Mouse (Mus musculus): ENCODE data around the gene Syndig1.

Gene Syndig1

GRCm38 (mm10) chr2:149839666-149840065 is 10.7 kb downstream of the Syndig1 start:
- Histone ChIP-seq H3K27me3 (ENCODE audit: control insufficient read depth, insufficient read depth, low read length, poor library complexity, severe bottlenecking) (no peaks in the 10 kb centered on the region), H3K36me3 (ENCODE audit: control insufficient read depth, insufficient read depth, low read length, poor library complexity, severe bottlenecking) (no peaks in the 10 kb centered on the region)
- DNase-seq (ENCODE audit: low read depth, low spot score), result no peak

DNA sequence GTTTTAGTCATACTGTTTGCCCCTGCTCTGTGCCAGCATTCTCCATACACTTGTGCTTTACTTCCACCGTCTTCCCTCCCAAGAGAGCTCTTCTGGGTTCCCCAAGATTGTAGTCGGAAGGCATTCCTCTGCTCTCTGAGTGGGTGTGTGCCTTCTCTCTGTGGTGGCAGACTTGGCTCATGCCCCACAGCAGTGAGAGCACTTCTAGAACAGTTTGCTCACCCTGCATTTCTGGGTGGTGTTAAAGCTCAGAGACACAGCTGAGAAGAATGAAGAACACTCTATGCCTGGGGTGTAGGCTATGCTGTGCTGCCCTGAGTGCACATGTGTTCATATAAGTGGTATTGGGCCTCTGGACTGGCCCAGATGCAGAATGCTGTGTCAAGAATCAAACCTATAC is 15.6 kb downstream of the Syndig1 start:
- no peak for DNase-seq (ENCODE audit: low read depth, low spot score)
- Histone ChIP-seq H3K36me3 (ENCODE audit: control insufficient read depth, insufficient read depth, low read length, poor library complexity, severe bottlenecking) (no peaks in the 10 kb centered on the region), H3K27me3 (ENCODE audit: control insufficient read depth, insufficient read depth, low read length, poor library complexity, severe bottlenecking) (no peaks in the 10 kb centered on the region)

- no peak for DNase-seq (ENCODE audit: low read depth, low spot score)
- H3K36me3 ChIP-seq (ENCODE audit: control insufficient read depth, insufficient read depth, low read length, poor library complexity, severe bottlenecking), result no peaks in the 10 kb centered on the region
- H3K27me3 ChIP-seq (ENCODE audit: control insufficient read depth, insufficient read depth, low read length, poor library complexity, severe bottlenecking), result no peaks in the 10 kb centered on the region
Measured at GRCm38 (mm10) chr2:149848778-149849177, 19.8 kb downstream of the Syndig1 start.

DNA sequence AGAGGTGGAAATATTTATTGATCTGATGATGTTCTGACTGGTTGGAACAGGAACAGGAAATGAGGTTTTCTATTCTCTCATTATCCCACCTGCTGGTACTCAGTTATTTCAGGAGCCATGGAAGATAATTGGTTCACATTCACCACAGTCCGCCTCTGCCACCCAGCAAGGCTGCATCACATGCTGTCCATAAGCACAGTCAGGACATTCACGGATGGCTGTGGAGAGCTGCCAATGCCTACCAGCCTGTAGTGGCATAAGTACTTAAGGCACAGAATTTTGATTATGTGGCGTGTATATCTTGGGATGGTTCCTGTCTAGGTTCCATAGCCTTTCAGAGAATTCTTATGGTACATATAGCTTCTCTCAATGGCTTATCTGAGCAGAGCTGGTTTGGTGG is 32.0 kb downstream of the Syndig1 start:
- H3K36me3 ChIP-seq (ENCODE audit: control insufficient read depth, insufficient read depth, low read length, poor library complexity, severe bottlenecking), result no peaks in the 10 kb centered on the region
- no peaks in the 10 kb centered on the region for H3K27me3 ChIP-seq (ENCODE audit: control insufficient read depth, insufficient read depth, low read length, poor library complexity, severe bottlenecking)
- DNase-seq (ENCODE audit: low read depth, low spot score), result no peak

DNA sequence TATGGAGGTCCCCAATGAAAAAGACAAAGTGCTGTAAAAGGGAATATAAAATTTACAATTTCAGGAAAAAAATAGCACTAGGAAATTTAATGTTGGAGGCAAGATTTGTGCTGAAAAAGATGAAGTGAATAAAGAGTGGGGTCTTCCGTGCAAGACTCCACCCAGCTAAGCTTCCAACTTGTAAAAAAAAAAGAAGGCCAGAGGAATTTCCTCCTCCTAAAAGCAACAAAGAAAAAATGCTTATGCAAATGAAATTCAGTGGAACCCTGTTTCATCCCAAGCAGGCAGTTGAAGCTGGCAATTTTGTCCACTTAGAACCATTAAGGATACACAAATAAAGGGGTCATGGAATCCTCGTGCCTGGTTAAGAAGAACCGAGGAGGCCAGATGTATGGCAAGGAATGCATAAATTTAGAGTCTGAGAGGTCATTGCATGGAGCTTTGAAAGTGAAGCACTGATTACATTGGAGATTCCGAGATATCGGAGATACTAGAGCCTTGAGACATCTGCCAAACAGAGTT is 37.0 kb downstream of the Syndig1 start:
- DNase-seq (ENCODE audit: low read depth, low spot score), result no peak
- H3K36me3 ChIP-seq (ENCODE audit: control insufficient read depth, insufficient read depth, low read length, poor library complexity, severe bottlenecking), result no peaks in the 10 kb centered on the region

GRCm38 (mm10) chr2:149870496-149870895 is 41.5 kb downstream of the Syndig1 start:
- Histone ChIP-seq H3K36me3 (ENCODE audit: control insufficient read depth, insufficient read depth, low read length, poor library complexity, severe bottlenecking) (no peaks in the 10 kb centered on the region), H3K27me3 (ENCODE audit: control insufficient read depth, insufficient read depth, low read length, poor library complexity, severe bottlenecking) (no peaks in the 10 kb centered on the region)
- DNase-seq (ENCODE audit: low read depth, low spot score), result no peak

More for the DNA sequence above, 37.0 kb downstream of the Syndig1 start:
- no peaks in the 10 kb centered on the region for H3K27me3 ChIP-seq (ENCODE audit: control insufficient read depth, insufficient read depth, low read length, poor library complexity, severe bottlenecking)

- Histone ChIP-seq H3K27me3 (ENCODE audit: control insufficient read depth, insufficient read depth, low read length, poor library complexity, severe bottlenecking) (no peaks in the 10 kb centered on the region), H3K36me3 (ENCODE audit: control insufficient read depth, insufficient read depth, low read length, poor library complexity, severe bottlenecking) (no peaks in the 10 kb centered on the region)
- DNase-seq (ENCODE audit: low read depth, low spot score), result no peak
Measured at GRCm38 (mm10) chr2:149872496-149872895, 43.5 kb downstream of the Syndig1 start.

GRCm38 (mm10) chr2:149873346-149873745 is 44.3 kb downstream of the Syndig1 start:
- H3K27me3 ChIP-seq (ENCODE audit: control insufficient read depth, insufficient read depth, low read length, poor library complexity, severe bottlenecking), result no peaks in the 10 kb centered on the region

GRCm38 (mm10) chr2:149877954-149878353 is 48.9 kb downstream of the Syndig1 start:
- no peak for DNase-seq (ENCODE audit: low read depth, low spot score)
- no peaks in the 10 kb centered on the region for H3K27me3 ChIP-seq (ENCODE audit: control insufficient read depth, insufficient read depth, low read length, poor library complexity, severe bottlenecking)
- no peaks in the 10 kb centered on the region for H3K36me3 ChIP-seq (ENCODE audit: control insufficient read depth, insufficient read depth, low read length, poor library complexity, severe bottlenecking)

More at GRCm38 (mm10) chr2:149873346-149873745, 44.3 kb downstream of the Syndig1 start:
- no peaks in the 10 kb centered on the region for H3K36me3 ChIP-seq (ENCODE audit: control insufficient read depth, insufficient read depth, low read length, poor library complexity, severe bottlenecking)
- no peak for DNase-seq (ENCODE audit: low read depth, low spot score)

- H3K36me3 ChIP-seq (ENCODE audit: control insufficient read depth, insufficient read depth, low read length, poor library complexity, severe bottlenecking), result no peaks in the 10 kb centered on the region
- no peaks in the 10 kb centered on the region for H3K27me3 ChIP-seq (ENCODE audit: control insufficient read depth, insufficient read depth, low read length, poor library complexity, severe bottlenecking)
- no peak for DNase-seq (ENCODE audit: low read depth, low spot score)
Measured at GRCm38 (mm10) chr2:149887634-149888033, 58.6 kb downstream of the Syndig1 start.

- no peak for DNase-seq (ENCODE audit: low read depth, low spot score)
- H3K27me3 ChIP-seq (ENCODE audit: control insufficient read depth, insufficient read depth, low read length, poor library complexity, severe bottlenecking), result no peaks in the 10 kb centered on the region
- H3K36me3 ChIP-seq (ENCODE audit: control insufficient read depth, insufficient read depth, low read length, poor library complexity, severe bottlenecking), result no peaks in the 10 kb centered on the region
Measured at GRCm38 (mm10) chr2:149891647-149892046, 62.6 kb downstream of the Syndig1 start.

- Histone ChIP-seq H3K36me3 (ENCODE audit: control insufficient read depth, insufficient read depth, low read length, poor library complexity, severe bottlenecking) (no peaks in the 10 kb centered on the region), H3K27me3 (ENCODE audit: control insufficient read depth, insufficient read depth, low read length, poor library complexity, severe bottlenecking) (no peaks in the 10 kb centered on the region)
- no peak for DNase-seq (ENCODE audit: low read depth, low spot score)
Measured at GRCm38 (mm10) chr2:149896337-149896736, 67.3 kb downstream of the Syndig1 start.

DNA sequence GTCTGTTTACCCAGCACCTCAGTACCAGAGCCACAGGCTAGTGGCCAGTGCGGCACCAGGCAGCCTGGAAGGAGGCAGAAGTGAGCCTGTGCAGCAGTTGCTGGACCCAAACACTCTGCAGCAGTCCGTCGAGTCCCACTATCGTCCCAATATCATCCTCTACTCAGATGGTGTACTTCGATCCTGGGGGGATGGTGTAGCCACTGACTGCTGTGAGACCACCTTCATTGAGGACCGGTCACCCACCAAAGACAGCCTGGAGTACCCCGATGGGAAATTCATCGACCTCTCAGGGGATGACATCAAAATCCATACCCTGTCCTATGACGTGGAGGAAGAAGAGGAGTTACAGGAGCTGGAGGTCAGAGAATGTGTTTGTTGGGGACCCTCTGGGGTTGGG is 70.6 kb downstream of the Syndig1 start:
- no peaks in the 10 kb centered on the region for H3K27me3 ChIP-seq (ENCODE audit: control insufficient read depth, insufficient read depth, low read length, poor library complexity, severe bottlenecking)
- no peaks in the 10 kb centered on the region for H3K36me3 ChIP-seq (ENCODE audit: control insufficient read depth, insufficient read depth, low read length, poor library complexity, severe bottlenecking)
- DNase-seq (ENCODE audit: low read depth, low spot score), result no peak

GRCm38 (mm10) chr2:149900606-149901005 is 71.6 kb downstream of the Syndig1 start:
- no peaks in the 10 kb centered on the region for H3K36me3 ChIP-seq (ENCODE audit: control insufficient read depth, insufficient read depth, low read length, poor library complexity, severe bottlenecking)
- H3K27me3 ChIP-seq (ENCODE audit: control insufficient read depth, insufficient read depth, low read length, poor library complexity, severe bottlenecking), result no peaks in the 10 kb centered on the region
- DNase-seq (ENCODE audit: low read depth, low spot score), result no peak

DNA sequence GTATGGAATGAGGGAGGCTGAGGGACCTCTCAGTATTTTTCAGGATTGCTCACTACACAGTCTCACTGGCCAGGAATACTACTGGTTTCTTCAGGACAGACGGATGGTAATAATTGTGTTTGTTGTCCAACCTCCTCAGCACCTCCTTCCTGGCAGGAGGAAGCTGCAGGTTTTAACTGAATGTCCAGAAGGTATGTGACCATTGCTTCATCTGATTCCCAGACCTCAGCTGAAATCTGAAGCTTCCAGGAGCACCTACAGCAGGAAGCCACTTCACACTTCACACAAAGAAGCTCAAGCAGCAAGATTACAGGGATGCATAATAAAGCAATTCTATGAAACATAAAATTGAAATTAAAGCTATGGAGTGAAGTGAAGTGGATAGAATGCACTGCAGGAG is 75.4 kb downstream of the Syndig1 start:
- DNase-seq (ENCODE audit: low read depth, low spot score), result no peak
- Histone ChIP-seq H3K27me3 (ENCODE audit: control insufficient read depth, insufficient read depth, low read length, poor library complexity, severe bottlenecking) (no peaks in the 10 kb centered on the region), H3K36me3 (ENCODE audit: control insufficient read depth, insufficient read depth, low read length, poor library complexity, severe bottlenecking) (no peaks in the 10 kb centered on the region)

DNA sequence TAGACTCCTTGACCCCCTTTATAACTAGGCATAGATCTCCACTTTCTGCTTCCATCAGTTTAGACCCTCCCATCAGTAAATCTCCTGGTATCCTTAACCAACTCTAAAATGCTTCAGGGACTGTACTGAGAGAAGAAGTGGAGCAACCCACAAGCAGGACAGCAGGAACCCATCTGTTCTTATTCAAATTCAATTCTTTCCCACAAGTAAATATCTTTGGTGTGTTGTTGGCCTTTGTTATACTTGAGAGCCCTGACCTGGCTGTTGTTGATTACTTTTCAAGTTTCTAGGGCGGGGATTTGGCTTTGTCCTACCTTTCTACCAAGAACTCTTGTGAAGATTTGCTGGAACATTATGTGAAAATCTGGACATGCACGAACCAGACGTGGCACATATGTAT is 77.7 kb downstream of the Syndig1 start:
- Histone ChIP-seq H3K27me3 (ENCODE audit: control insufficient read depth, insufficient read depth, low read length, poor library complexity, severe bottlenecking) (no peaks in the 10 kb centered on the region), H3K36me3 (ENCODE audit: control insufficient read depth, insufficient read depth, low read length, poor library complexity, severe bottlenecking) (no peaks in the 10 kb centered on the region)
- DNase-seq (ENCODE audit: low read depth, low spot score), result no peak
